Mouse (Mus musculus): ENCODE results near the gene Tbrg1.

DNA sequence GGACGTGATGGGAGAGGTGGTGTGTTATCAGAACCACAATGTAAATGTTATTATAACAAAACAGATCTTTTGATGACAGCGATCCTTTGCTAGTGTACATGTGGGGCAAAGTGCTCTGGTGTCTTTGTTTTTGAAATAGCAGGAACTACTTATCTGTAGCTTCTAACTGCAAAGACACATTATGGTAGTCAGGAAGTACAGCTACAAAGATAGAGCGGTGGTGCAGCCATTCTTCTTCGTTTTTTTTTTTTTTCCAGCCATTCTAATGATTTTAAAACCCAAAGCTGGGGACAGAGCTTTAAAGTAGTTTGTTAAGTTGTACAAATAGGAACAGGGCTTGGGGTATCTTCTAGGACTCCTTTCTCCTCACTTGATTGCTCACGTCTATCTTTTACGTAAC lies 2.3 kb upstream of the Tbrg1 start:
- TF ChIP-seq USF1 (IDR thresholded peaks at IDR 0.05; ENCODE audit: low read depth) (no peak), MAX (IDR thresholded peaks at IDR 0.05; ENCODE audit: low read depth) (no peak), TCF12 (IDR thresholded peaks at IDR 0.05; ENCODE audit: insufficient read depth, poor library complexity, severe bottlenecking) (no peak), POLR2AphosphoS2 (IDR thresholded peaks at IDR 0.05; ENCODE audit: insufficient read length, low read depth) (no peak), POLR2A (IDR thresholded peaks at IDR 0.05; ENCODE audit: insufficient read length, low read depth) (no peak), MYOG (IDR thresholded peaks at IDR 0.05; ENCODE audit: control insufficient read depth in 1 of 3, insufficient read depth in 1 of 3, insufficient read length in 2 of 3, low read depth in 2 of 3) (no peak), E2F4 (IDR thresholded peaks at IDR 0.05; ENCODE audit: insufficient read depth) (no peak), CEBPB (IDR thresholded peaks at IDR 0.05; ENCODE audit: insufficient read depth, poor library complexity, severe bottlenecking) (no peak)

Measured in myocyte (in vitro differentiated cells).